Mouse (Mus musculus): ENCODE measurements around the gene Spcs2. TPM values are rescaled to one million over a fixed set of nuclear protein-coding genes. Genes with fewer than 3 reads are reported as not detected.
"Not testable (repeated sequence)": the region's sequence is repeated elsewhere in the genome, so short reads cannot be mapped to it uniquely, and the experiment has no call there.

The Spcs2 gene
- polyA plus RNA-seq, 1 experiment from 2014 or later = 189 TPM

DNA sequence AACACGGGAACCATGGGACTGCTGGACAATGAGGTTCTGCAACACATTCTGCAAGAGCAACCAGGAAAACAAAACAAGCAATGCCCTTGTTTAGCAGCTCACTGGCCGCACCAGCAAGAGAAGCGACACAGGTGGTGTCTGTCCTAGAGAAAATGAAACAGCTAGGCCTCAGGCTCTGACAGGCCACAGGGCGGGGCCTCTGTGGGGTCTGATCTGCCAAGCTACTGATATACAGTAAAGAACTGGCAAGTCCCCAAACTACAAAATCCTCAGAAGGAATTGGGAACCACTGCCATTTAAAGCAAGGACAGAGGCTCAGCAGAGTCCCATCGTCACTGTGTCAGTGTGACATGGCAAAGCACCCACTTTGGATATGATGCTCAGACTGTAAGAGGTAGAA, 40.8 kb downstream of the Spcs2 start:
- peak; percentile 74 for ATAC-seq (ENCODE audit: low read depth)

DNA sequence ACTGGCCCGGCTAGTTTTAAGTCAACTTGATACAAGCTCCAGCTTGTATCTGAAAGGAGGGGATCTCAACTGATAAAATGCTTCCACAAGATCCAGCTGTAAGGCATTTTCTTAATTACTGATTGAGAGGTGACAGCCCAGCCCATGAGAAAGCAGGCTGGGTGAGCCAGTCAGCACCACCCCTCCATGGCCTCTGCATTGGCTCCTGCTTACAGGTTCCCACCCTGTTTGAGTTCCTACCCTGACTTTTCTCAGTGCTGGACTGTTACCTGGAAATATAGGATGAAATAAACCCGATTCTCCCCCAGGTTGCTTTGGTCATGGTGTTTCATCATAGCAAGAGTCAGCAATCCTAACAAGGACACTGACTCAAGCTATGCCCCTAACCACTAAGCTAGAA, 41.3 kb downstream of the Spcs2 start:
- peak overlapping the region; percentile 85 for H3K27ac ChIP-seq (ENCODE audit: low read length)
- ATAC-seq (ENCODE audit: low read depth) = peak; percentile 53
- H3K9ac ChIP-seq (ENCODE audit: low read depth, low read length) = peak overlapping the region; percentile 9
- H3K4me1 ChIP-seq (ENCODE audit: control insufficient read depth, low read depth, low read length) = peaks cover 47% of the 10 kb centered on the region
- peaks cover 5% of the 10 kb centered on the region for H3K36me3 ChIP-seq (ENCODE audit: control insufficient read depth, insufficient read depth)
- no peaks in the 10 kb centered on the region for H3K27me3 ChIP-seq (ENCODE audit: control insufficient read depth, insufficient read depth, low read depth, low read length)
- no peaks in the 10 kb centered on the region for H3K9me3 ChIP-seq (replicated peaks; ENCODE audit: control insufficient read depth, low read length)
- H3K4me3 ChIP-seq (ENCODE audit: low read depth, low read length) = peak overlapping the region; percentile 10
- 50% methylated on average over 2 of the region's 2 CpGs for WGBS (ENCODE audit: insufficient replicate concordance)
- H3K4me2 ChIP-seq (ENCODE audit: low read depth, low read length) = peak overlapping the region; percentile 55

More for the DNA sequence above, 40.8 kb downstream of the Spcs2 start:
- peak overlapping the region; percentile 38 for H3K9ac ChIP-seq (ENCODE audit: low read depth, low read length)
- no peaks in the 10 kb centered on the region for H3K27me3 ChIP-seq (ENCODE audit: control insufficient read depth, insufficient read depth, low read depth, low read length)
- peaks cover 47% of the 10 kb centered on the region for H3K4me1 ChIP-seq (ENCODE audit: control insufficient read depth, low read depth, low read length)
- H3K27ac ChIP-seq (ENCODE audit: low read length) = peak overlapping the region; percentile 85
- no peaks in the 10 kb centered on the region for H3K9me3 ChIP-seq (replicated peaks; ENCODE audit: control insufficient read depth, low read length)
- H3K4me2 ChIP-seq (ENCODE audit: low read depth, low read length) = peak overlapping the region; percentile 55
- peak overlapping the region; percentile 10 for H3K4me3 ChIP-seq (ENCODE audit: low read depth, low read length)
- WGBS (ENCODE audit: insufficient replicate concordance) = 35% methylated on average over 5 of the region's 5 CpGs
- H3K36me3 ChIP-seq (ENCODE audit: control insufficient read depth, insufficient read depth) = peaks cover 5% of the 10 kb centered on the region

- not testable (repeated sequence) for H3K27me3 ChIP-seq (ENCODE audit: control insufficient read depth, insufficient read depth, low read depth, low read length); H3K4me3 ChIP-seq (ENCODE audit: low read depth, low read length); H3K27ac ChIP-seq (ENCODE audit: low read length); H3K9me3 ChIP-seq (replicated peaks; ENCODE audit: control insufficient read depth, low read length); ATAC-seq (ENCODE audit: low read depth); H3K9ac ChIP-seq (ENCODE audit: low read depth, low read length)
- H3K4me1 ChIP-seq (ENCODE audit: control insufficient read depth, low read depth, low read length) = peaks cover 21% of the 10 kb centered on the region
- peaks cover 14% of the 10 kb centered on the region for H3K36me3 ChIP-seq (ENCODE audit: control insufficient read depth, insufficient read depth)
- WGBS (ENCODE audit: insufficient replicate concordance) = 29% methylated on average over 9 of the region's 9 CpGs
- peak overlapping the region; percentile 31; the same call in 1 of the 2 replicates for H3K4me2 ChIP-seq (ENCODE audit: low read depth, low read length)
Measured at GRCm38 (mm10) chr7:99818181-99818725, 45.0 kb downstream of the Spcs2 start.

GRCm38 (mm10) chr7:99813394-99813793, 49.9 kb downstream of the Spcs2 start:
- H3K36me3 ChIP-seq (ENCODE audit: control insufficient read depth, insufficient read depth) = peaks cover 15% of the 10 kb centered on the region
- no peak overlapping the region for H3K4me3 ChIP-seq (ENCODE audit: low read depth, low read length)
- no peaks in the 10 kb centered on the region for H3K27me3 ChIP-seq (ENCODE audit: control insufficient read depth, insufficient read depth, low read depth, low read length)
- H3K27ac ChIP-seq (ENCODE audit: low read length) = no peak overlapping the region
- WGBS (ENCODE audit: insufficient replicate concordance) = 82% methylated on average over 11 of the region's 11 CpGs
- peaks cover 10% of the 10 kb centered on the region for H3K4me1 ChIP-seq (ENCODE audit: control insufficient read depth, low read depth, low read length)
- H3K9ac ChIP-seq (ENCODE audit: low read depth, low read length) = no peak overlapping the region
- ATAC-seq (ENCODE audit: low read depth) = no peak
- no peak overlapping the region for H3K4me2 ChIP-seq (ENCODE audit: low read depth, low read length)
- no peaks in the 10 kb centered on the region for H3K9me3 ChIP-seq (replicated peaks; ENCODE audit: control insufficient read depth, low read length)

DNA sequence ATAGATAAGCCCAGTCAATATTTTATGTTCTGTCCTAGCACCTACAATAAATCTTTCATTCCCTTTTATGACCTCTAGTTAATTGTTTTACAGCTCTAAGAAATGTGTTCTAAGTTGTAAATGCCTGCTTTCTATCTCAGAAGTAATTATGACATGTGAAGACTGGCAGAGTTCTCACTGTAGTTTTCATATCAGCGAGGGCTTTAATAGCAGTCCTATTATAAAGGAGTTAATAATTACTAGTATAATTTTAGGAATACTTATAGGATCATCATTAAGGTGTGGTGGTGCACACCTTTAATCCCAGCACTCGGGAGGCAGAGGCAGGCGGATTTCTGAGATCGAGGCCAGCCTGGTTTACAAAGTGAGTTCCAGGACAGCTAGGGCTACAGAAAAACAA, 51.6 kb downstream of the Spcs2 start:
- H3K27me3 ChIP-seq (ENCODE audit: control insufficient read depth, insufficient read depth, low read depth, low read length) = no peaks in the 10 kb centered on the region
- H3K36me3 ChIP-seq (ENCODE audit: control insufficient read depth, insufficient read depth) = peaks cover 15% of the 10 kb centered on the region
- no peak overlapping the region for H3K27ac ChIP-seq (ENCODE audit: low read length)
- no peak overlapping the region for H3K4me2 ChIP-seq (ENCODE audit: low read depth, low read length)
- H3K4me1 ChIP-seq (ENCODE audit: control insufficient read depth, low read depth, low read length) = peaks cover 7% of the 10 kb centered on the region
- 82% methylated on average over 4 of the region's 4 CpGs for WGBS (ENCODE audit: insufficient replicate concordance)
- H3K4me3 ChIP-seq (ENCODE audit: low read depth, low read length) = no peak overlapping the region
- no peak for ATAC-seq (ENCODE audit: low read depth)
- H3K9me3 ChIP-seq (replicated peaks; ENCODE audit: control insufficient read depth, low read length) = no peaks in the 10 kb centered on the region
- no peak overlapping the region for H3K9ac ChIP-seq (ENCODE audit: low read depth, low read length)

- H3K9ac ChIP-seq (ENCODE audit: low read depth, low read length) = no peak overlapping the region
- no peak for ATAC-seq (ENCODE audit: low read depth)
- H3K27me3 ChIP-seq (ENCODE audit: control insufficient read depth, insufficient read depth, low read depth, low read length) = no peaks in the 10 kb centered on the region
- WGBS (ENCODE audit: insufficient replicate concordance) = 60% methylated on average over 2 of the region's 2 CpGs
- H3K9me3 ChIP-seq (replicated peaks; ENCODE audit: control insufficient read depth, low read length) = no peaks in the 10 kb centered on the region
- peaks cover 7% of the 10 kb centered on the region for H3K4me1 ChIP-seq (ENCODE audit: control insufficient read depth, low read depth, low read length)
- H3K4me3 ChIP-seq (ENCODE audit: low read depth, low read length) = no peak overlapping the region
- no peak overlapping the region for H3K4me2 ChIP-seq (ENCODE audit: low read depth, low read length)
- peaks cover 15% of the 10 kb centered on the region for H3K36me3 ChIP-seq (ENCODE audit: control insufficient read depth, insufficient read depth)
- H3K27ac ChIP-seq (ENCODE audit: low read length) = no peak overlapping the region
Measured at GRCm38 (mm10) chr7:99810814-99811213, 52.4 kb downstream of the Spcs2 start.

DNA sequence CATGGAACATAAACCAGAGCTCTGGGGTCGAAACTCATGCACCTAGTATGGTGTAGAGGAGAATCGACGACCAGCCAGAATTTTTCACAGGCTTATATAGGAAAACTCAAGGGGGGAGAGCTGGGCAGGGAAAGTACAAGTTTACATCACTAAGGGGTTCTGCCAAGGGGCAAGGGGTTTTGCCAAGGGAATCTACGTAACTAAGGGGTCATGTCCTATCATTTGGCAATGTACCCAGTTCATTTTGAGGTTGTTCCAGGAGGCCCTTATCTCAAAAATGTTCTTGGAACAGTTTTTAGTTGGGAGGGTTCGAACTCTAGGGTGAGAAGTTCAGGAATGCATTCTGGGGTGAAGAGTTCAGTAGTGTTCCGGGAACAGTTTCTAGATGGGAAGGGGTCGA, 56.2 kb downstream of the Spcs2 start:
- H3K9ac ChIP-seq (ENCODE audit: low read depth, low read length); H3K36me3 ChIP-seq (ENCODE audit: control insufficient read depth, insufficient read depth); H3K9me3 ChIP-seq (replicated peaks; ENCODE audit: control insufficient read depth, low read length); H3K4me3 ChIP-seq (ENCODE audit: low read depth, low read length); H3K27ac ChIP-seq (ENCODE audit: low read length); ATAC-seq (ENCODE audit: low read depth); H3K27me3 ChIP-seq (ENCODE audit: control insufficient read depth, insufficient read depth, low read depth, low read length); H3K4me2 ChIP-seq (ENCODE audit: low read depth, low read length): not testable (repeated sequence)
- WGBS (ENCODE audit: insufficient replicate concordance) = 63% methylated on average over 7 of the region's 7 CpGs
- H3K4me1 ChIP-seq (ENCODE audit: control insufficient read depth, low read depth, low read length) = peaks cover 21% of the 10 kb centered on the region

GRCm38 (mm10) chr7:99805340-99805739, 57.9 kb downstream of the Spcs2 start:
- Histone ChIP-seq H3K4me3 (ENCODE audit: low read depth, low read length) (no peak overlapping the region), H3K9me3 (replicated peaks; ENCODE audit: control insufficient read depth, low read length) (no peaks in the 10 kb centered on the region), H3K27ac (ENCODE audit: low read length) (no peak overlapping the region), H3K4me1 (ENCODE audit: control insufficient read depth, low read depth, low read length) (peaks cover 14% of the 10 kb centered on the region), H3K36me3 (ENCODE audit: control insufficient read depth, insufficient read depth) (no peaks in the 10 kb centered on the region), H3K9ac (ENCODE audit: low read depth, low read length) (no peak overlapping the region), H3K4me2 (ENCODE audit: low read depth, low read length) (no peak overlapping the region), H3K27me3 (ENCODE audit: control insufficient read depth, insufficient read depth, low read depth, low read length) (no peaks in the 10 kb centered on the region)
- ATAC-seq (ENCODE audit: low read depth) = no peak
- WGBS (ENCODE audit: insufficient replicate concordance) = 43% methylated on average over 1 of the region's 1 CpGs

DNA sequence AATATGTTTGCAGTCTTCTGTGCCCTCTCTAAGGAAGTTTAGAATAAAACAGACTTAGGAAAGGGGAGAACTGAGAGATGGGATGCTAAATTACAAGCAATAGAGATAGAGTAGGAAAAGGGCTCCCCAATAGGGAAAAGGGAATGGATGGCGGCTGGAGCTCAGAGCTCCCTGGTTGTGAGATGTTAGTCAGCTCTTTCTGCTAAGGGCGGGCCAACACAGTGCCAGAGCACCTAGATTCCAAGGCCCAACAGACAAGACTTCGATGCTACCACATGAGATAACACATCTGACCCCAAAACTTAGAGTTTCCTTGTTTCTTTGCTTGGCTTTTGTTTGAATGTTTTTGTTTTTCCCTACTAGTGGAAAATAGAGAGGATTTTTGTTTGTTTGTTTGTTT, 59.2 kb downstream of the Spcs2 start:
- peak overlapping the region; percentile 91 for H3K27ac ChIP-seq (ENCODE audit: low read length)
- H3K9ac ChIP-seq (ENCODE audit: low read depth, low read length) = 0 out of 2 replicates have a peak overlapping the region, but pooled peaks have one; percentile 43

More for the DNA sequence above, 59.2 kb downstream of the Spcs2 start:
- H3K36me3 ChIP-seq (ENCODE audit: control insufficient read depth, insufficient read depth); H3K9me3 ChIP-seq (replicated peaks; ENCODE audit: control insufficient read depth, low read length); H3K27me3 ChIP-seq (ENCODE audit: control insufficient read depth, insufficient read depth, low read depth, low read length): not testable (repeated sequence)
- peak overlapping the region; percentile 52 for H3K4me2 ChIP-seq (ENCODE audit: low read depth, low read length)
- H3K4me1 ChIP-seq (ENCODE audit: control insufficient read depth, low read depth, low read length) = peaks cover 21% of the 10 kb centered on the region
- WGBS (ENCODE audit: insufficient replicate concordance) = 51% methylated on average over 3 of the region's 3 CpGs
- ATAC-seq (ENCODE audit: low read depth) = peak; percentile 84
- peak overlapping the region; percentile 29 for H3K4me3 ChIP-seq (ENCODE audit: low read depth, low read length)
